Mouse (Mus musculus) midbrain, embryonic 12.5 days (tissue): ENCODE results near the gene Adh1. TPM values are rescaled to one million over a fixed set of nuclear protein-coding genes. Genes with fewer than 3 reads are reported as not detected.

ENCODE experiments used
- ATAC-seq: fragments of 200-750 bp; cut with Nextera tagmentation; 2 replicates; pipeline ENCODE4 v1.8.0; 2017; ENCODE audit warnings: low read depth, moderate TSS enrichment, moderate library complexity; ENCODE audit not compliant: low FRiP score
- H3K27ac ChIP-seq: fragments of 300-500 bp; sonication (generic); replicated peaks from 2 replicates; pipeline ENCODE4 v1.5.1; 2016; ENCODE audit warnings: mild to moderate bottlenecking
- H3K27me3 ChIP-seq: fragments of 300-500 bp; sonication (generic); 2 replicates; pipeline ENCODE4 v1.6.1; 2016; ENCODE audit warnings: mild to moderate bottlenecking
- H3K36me3 ChIP-seq: fragments of 300-500 bp; sonication (generic); 2 replicates; pipeline ENCODE4 v1.6.1; 2016
- H3K4me1 ChIP-seq: fragments of 300-500 bp; sonication (generic); 2 replicates; pipeline ENCODE4 v1.6.1; 2016
- H3K4me2 ChIP-seq: fragments of 300-500 bp; sonication (generic); replicated peaks from 2 replicates; pipeline ENCODE4 v1.6.1; 2016; ENCODE audit warnings: mild to moderate bottlenecking, moderate library complexity
- H3K4me3 ChIP-seq: fragments of 300-500 bp; sonication (generic); 2 replicates; pipeline ENCODE4 v1.5.1; 2016; ENCODE audit warnings: mild to moderate bottlenecking
- H3K9ac ChIP-seq: fragments of 300-500 bp; sonication (generic); replicated peaks from 2 replicates; pipeline ENCODE4 v1.6.1; 2016; ENCODE audit warnings: mild to moderate bottlenecking, moderate library complexity
- H3K9me3 ChIP-seq: fragments of 300-500 bp; sonication (generic); 2 replicates; pipeline ENCODE4 v1.6.1; 2016; ENCODE audit warnings: mild to moderate bottlenecking
- WGBS: fragments of 180-500 bp; shearing (Covaris S2); methylation state at CpG from one replicate; pipeline ENCODE4 v1.1.7; 2016; 5-methylcytosine and 5-hydroxymethylcytosine counted together
- polyA plus RNA-seq: library from polyadenylated mRNA; unstranded; fragments of >200 nt; fragmentation: Nextera tagmentation; extraction: Ambion mirVana; gene quantifications from 2 replicates; pipeline ENCODE4 v1.2.1, GENCODE M21; 2016

Adh1 gene
- polyA plus RNA-seq = 0.16 and 0.34 TPM in 2 replicates

DNA sequence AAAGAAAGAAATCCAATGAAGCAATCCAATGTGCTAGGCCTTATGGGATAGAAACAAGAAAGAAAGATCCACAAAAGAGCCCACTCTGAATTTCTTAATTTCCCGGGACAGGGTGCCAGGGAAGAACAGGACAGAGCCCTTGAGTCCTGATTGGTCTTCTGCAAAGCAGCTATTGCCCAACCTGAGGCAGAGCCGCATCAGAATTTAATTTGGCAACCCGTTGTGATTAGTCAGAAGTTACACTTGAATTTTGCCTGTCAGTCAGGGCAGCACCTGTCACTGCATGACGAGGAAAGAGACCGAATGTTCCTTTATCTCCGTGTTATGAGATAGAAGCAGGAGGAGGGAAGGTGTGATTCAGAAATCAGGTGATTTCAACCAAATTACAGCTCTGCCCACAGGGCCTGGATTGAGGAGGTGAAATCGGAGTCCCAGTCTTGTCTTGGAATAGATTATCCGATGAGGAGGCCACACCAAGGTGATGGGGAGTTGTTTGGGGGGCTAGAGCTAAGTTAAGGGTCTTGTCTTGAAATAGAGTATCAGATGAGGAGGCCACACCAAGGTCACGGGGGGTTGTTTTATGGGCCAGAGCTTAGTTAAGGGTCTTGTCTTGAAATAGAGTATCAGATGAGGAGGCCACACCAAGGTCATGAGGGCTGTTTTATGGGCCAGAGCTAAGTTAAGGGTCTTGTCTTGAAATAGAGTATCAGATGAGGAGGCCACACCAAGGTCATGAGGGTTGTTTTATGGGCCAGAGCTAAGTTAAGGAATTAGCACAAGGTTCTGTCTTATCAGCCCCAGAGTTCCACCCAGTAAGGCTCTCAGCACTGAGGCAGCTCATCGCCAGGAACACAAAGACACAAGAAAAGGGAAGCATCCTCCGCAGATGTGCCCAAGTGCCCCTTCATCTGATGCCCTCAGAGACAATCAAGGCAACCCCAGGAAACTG is at the start of gene Adh1:
Gene Adh1, plus strand, starts transcription at position 271 of the 949 bp plus-strand sequence.
- no peaks in the 10 kb centered on the region for H3K4me1 ChIP-seq
- no peak within 1 kb of the TSS for H3K27ac ChIP-seq
- no peak within 1 kb of the TSS for H3K9ac ChIP-seq
- H3K9me3 ChIP-seq = no peaks in the 10 kb centered on the region
- H3K27me3 ChIP-seq = no peaks in the 10 kb centered on the region
- ATAC-seq = no peak
- 89% methylated on average over 11 of the region's 11 CpGs for WGBS
- H3K4me2 ChIP-seq = no peak within 1 kb of the TSS
- no peak within 1 kb of the TSS for H3K4me3 ChIP-seq
- no peaks in the 10 kb centered on the region for H3K36me3 ChIP-seq

DNA sequence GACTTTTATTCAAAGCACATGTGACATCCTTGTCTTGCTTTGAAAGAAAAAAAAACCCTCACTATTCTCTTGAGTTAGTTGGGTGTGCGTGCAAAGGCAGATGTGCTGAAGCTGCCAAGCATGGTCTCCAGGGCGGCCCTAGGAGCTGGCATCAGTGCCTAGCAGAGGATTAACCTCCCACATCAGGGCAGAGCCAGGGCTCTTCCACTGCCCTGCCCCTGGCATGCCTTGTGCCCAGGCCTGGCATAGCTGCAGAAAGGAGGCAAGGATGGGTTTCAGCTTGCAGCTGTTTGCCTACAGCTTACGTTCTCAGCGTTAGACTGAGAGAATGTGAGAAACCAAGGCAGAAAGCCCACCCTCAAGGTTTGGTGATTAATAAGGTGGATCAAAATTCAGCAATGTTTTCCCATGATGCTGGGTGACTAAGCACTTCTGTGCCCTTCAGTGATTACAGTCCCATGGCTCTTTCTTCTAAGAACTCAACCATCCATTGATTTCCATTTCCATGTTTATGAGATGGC is 48.3 kb upstream of the Adh1 start:
- Histone ChIP-seq H3K9ac (no peak overlapping the region), H3K27me3 (no peaks in the 10 kb centered on the region), H3K36me3 (no peaks in the 10 kb centered on the region), H3K4me1 (peaks cover 5% of the 10 kb centered on the region; the same call in 1 of the 2 replicates), H3K27ac (no peak overlapping the region), H3K4me2 (no peak overlapping the region), H3K9me3 (no peaks in the 10 kb centered on the region), H3K4me3 (no peak overlapping the region)
- 92% methylated on average over 4 of the region's 4 CpGs for WGBS
- no peak for ATAC-seq

DNA sequence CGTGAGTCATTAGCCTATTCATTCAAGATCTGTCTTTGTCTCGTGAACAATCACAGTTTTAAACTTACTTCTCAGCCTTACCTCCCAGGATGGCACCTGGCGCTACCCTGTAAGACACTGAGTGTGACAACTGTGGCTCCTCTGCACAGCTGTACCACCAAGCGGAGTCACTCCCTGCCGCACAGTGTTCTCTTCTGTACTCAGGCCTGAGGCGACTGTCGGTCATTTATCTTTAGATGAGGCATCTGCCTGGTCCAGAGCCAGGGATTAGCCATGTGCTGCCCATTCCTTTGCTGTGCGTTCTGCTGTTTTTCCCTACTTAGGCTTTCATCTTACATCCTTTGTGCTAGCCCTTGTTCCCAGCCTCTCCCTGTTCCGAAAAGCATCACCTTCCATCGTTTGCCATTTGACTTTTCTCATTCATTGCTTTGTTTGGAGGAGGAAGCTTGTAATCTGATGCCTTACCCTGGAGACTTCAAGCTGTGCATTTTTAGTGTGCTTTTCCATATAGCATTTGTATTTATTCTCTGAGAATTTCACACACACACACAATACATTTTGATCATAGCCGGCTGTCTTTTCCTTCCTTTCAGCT is 45.3 kb upstream of the Adh1 start:
- no peak overlapping the region for H3K9ac ChIP-seq
- peak; percentile 73 for ATAC-seq
- H3K4me2 ChIP-seq = no peak overlapping the region
- H3K36me3 ChIP-seq = no peaks in the 10 kb centered on the region
- H3K9me3 ChIP-seq = no peaks in the 10 kb centered on the region
- no peak overlapping the region for H3K4me3 ChIP-seq
- H3K27me3 ChIP-seq = no peaks in the 10 kb centered on the region
- H3K27ac ChIP-seq = no peak overlapping the region
- peaks cover 5% of the 10 kb centered on the region; the same call in 1 of the 2 replicates for H3K4me1 ChIP-seq
- 21% methylated on average over 11 of the region's 11 CpGs for WGBS

DNA sequence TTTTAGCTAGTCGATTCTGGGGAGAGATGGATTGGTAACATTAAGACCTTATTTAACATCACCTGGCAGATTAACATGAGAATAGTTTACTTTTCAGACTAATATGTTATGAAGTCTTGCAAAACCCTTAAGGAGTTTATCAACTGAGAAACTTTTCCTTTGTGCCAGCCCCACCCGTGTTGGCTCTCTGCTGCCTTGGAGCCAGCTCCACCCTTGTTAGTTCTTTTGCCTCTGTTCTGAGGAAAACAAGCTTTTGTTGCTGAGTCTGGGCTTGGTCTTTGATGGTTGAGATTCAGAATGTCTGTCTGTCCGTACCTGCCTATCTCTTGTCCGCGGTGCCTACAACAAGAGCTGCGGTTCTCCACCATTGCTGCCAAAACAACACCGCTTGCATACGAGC is 44.7 kb upstream of the Adh1 start:
- Histone ChIP-seq H3K27me3 (no peaks in the 10 kb centered on the region), H3K4me3 (no peak overlapping the region), H3K9ac (no peak overlapping the region), H3K9me3 (no peaks in the 10 kb centered on the region), H3K4me2 (no peak overlapping the region), H3K36me3 (no peaks in the 10 kb centered on the region), H3K27ac (no peak overlapping the region), H3K4me1 (peaks cover 5% of the 10 kb centered on the region; the same call in 1 of the 2 replicates)
- ATAC-seq = no peak
- 82% methylated on average over 8 of the region's 8 CpGs for WGBS

DNA sequence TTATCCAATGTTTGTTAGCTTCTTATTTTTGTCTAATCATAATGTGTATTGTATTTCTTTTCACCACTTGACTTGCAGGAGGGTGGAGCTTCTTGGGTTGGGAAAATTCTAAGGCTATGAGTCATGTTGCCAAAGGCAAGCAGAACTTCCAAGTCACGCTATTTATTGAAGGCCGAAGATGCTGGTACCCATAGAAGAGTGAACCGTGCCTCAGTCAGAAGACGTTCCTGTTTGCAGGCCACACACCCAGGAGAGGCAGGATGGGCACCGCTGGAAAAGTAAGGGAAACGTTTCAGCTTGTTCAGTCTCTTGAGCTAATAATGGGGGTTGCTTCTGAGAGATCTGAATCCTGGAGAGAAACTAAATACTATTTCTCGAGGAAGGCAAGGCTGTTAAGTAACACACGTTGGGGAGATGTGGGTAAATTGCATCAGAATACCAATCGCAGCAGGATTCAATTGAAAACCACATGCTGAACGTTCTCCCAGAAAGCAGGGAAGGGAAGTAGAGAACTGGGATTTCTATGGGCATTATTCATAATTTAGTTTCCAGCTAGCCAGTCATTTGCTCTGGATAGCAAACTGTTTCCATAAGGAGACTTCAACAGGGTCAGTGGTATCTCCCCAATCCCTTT is 43.0 kb upstream of the Adh1 start, which contains the start of gene Adh7:
Gene Adh7, plus strand, starts transcription at position 130 of the 634 bp plus-strand sequence.
- WGBS = 82% methylated on average over 10 of the region's 10 CpGs
- Histone ChIP-seq H3K4me1 (peaks cover 5% of the 10 kb centered on the region; the same call in 1 of the 2 replicates), H3K9ac (no peak within 1 kb of the TSS)

DNA sequence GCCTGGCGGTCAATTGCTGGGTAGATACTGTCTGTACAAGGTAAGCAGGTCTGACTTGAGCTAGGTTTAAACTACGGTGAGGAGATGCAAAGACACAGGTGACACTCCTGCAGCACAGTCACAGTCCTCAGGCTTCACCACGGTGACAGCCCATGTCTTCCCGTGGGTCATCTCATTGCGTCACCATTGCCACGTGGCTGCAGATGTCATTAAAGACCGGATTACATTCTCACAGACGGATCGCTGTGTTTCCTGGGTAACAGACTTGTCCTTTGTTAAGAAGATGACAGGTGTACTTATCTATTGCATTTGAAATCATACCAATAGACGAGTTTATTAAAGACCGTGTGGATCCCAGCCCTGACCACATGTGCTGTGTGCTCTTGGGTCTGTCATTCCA is 39.7 kb upstream of the Adh1 start:
- no peak overlapping the region for H3K4me3 ChIP-seq
- no peak overlapping the region for H3K27ac ChIP-seq
- ATAC-seq = no peak
- no peaks in the 10 kb centered on the region for H3K36me3 ChIP-seq
- 75% methylated on average over 11 of the region's 11 CpGs for WGBS
- no peak overlapping the region for H3K9ac ChIP-seq
- no peaks in the 10 kb centered on the region for H3K27me3 ChIP-seq
- H3K4me1 ChIP-seq = peaks cover 6% of the 10 kb centered on the region; the same call in 1 of the 2 replicates
- no peak overlapping the region for H3K4me2 ChIP-seq
- H3K9me3 ChIP-seq = no peaks in the 10 kb centered on the region

More for the DNA sequence above, 43.0 kb upstream of the Adh1 start, which contains the start of gene Adh7:
- no peaks in the 10 kb centered on the region for H3K36me3 ChIP-seq
- no peaks in the 10 kb centered on the region for H3K9me3 ChIP-seq
- H3K27ac ChIP-seq = no peak within 1 kb of the TSS
- no peak within 1 kb of the TSS for H3K4me3 ChIP-seq
- H3K27me3 ChIP-seq = no peaks in the 10 kb centered on the region
- H3K4me2 ChIP-seq = no peak within 1 kb of the TSS
- ATAC-seq = no peak

DNA sequence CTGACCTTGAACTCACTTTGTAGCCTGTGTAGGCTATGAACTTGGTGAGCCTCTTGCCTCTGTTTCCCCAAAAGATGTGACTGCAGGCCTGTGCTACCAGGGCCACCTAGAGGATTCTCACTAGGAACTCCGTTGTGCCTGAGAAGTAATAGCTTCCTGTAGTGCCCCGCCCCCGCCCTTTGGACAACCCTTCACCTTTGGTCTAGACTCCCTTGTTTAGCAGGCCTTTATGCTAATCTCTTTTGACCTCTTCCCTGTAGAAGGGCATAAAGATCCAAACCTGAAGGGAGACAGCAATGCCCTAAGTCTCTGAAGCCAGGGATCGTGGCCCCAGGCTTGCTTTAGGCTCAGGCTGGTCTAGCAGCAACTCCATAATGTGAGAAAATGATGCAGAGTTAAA is 38.3 kb upstream of the Adh1 start:
- Histone ChIP-seq H3K27me3 (no peaks in the 10 kb centered on the region), H3K9ac (no peak overlapping the region), H3K4me1 (peaks cover 7% of the 10 kb centered on the region; the same call in 1 of the 2 replicates), H3K9me3 (no peaks in the 10 kb centered on the region), H3K4me2 (no peak overlapping the region), H3K27ac (no peak overlapping the region), H3K36me3 (no peaks in the 10 kb centered on the region), H3K4me3 (no peak overlapping the region)
- ATAC-seq = no peak
- 65% methylated on average over 4 of the region's 4 CpGs for WGBS

DNA sequence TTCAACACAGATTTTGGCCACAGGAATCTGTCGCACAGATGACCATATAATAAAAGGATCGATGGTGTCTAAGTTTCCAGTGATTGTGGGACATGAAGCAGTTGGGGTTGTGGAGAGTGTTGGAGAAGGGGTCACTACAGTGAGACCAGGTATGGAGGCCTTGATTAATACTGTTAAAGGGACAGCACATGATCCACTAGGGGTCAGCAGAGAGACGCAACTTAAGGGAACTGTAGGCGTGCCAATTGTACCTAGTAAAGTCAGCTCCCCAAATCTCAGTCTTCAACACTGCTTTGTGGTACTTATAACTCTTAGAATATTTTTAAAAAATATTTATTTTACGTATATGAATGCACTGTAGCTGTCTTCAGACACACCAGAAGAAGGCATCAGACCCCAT is 37.8 kb upstream of the Adh1 start:
- H3K36me3 ChIP-seq = no peaks in the 10 kb centered on the region
- no peak overlapping the region for H3K9ac ChIP-seq
- H3K4me1 ChIP-seq = peaks cover 7% of the 10 kb centered on the region; the same call in 1 of the 2 replicates
- no peak overlapping the region for H3K4me2 ChIP-seq
- no peaks in the 10 kb centered on the region for H3K27me3 ChIP-seq
- 59% methylated on average over 5 of the region's 5 CpGs for WGBS
- no peak overlapping the region for H3K4me3 ChIP-seq
- ATAC-seq = peak; percentile 76
- no peaks in the 10 kb centered on the region for H3K9me3 ChIP-seq
- H3K27ac ChIP-seq = no peak overlapping the region

DNA sequence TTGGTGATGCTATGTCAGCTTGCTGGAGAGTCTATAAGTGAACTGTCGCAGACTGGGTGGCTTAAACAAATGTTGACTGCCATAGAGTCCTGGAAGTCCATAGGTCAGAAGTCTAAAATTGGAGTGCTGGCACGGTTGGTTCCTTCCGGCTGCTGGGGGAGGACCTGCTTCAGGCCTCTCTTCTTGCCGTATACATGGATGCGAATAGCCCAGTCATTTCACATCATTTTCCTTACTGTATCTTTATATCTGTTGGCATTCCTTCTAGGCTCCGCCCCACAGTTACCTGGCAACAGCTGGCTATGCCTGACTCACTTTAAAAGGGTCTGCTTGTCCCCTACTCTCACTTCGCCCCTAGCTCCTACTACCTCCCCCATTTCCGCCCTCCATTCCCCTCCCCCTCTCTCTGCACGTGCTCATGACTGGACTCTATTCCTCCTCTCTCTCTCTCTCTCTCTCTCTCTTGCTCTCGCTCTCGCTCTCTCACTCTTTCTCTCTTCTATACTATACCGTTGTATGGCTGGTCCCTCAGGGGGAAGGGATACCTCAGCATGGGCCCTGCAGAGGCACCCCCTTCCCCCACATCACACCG is 36.3 kb upstream of the Adh1 start:
- Histone ChIP-seq H3K4me1 (peaks cover 7% of the 10 kb centered on the region; the same call in 1 of the 2 replicates), H3K4me2 (no peak overlapping the region), H3K36me3 (no peaks in the 10 kb centered on the region), H3K27me3 (no peaks in the 10 kb centered on the region), H3K4me3 (no peak overlapping the region), H3K9ac (no peak overlapping the region), H3K27ac (no peak overlapping the region), H3K9me3 (no peaks in the 10 kb centered on the region)
- WGBS = 82% methylated on average over 13 of the region's 13 CpGs
- ATAC-seq = no peak; the same call in 1 of the 2 replicates

DNA sequence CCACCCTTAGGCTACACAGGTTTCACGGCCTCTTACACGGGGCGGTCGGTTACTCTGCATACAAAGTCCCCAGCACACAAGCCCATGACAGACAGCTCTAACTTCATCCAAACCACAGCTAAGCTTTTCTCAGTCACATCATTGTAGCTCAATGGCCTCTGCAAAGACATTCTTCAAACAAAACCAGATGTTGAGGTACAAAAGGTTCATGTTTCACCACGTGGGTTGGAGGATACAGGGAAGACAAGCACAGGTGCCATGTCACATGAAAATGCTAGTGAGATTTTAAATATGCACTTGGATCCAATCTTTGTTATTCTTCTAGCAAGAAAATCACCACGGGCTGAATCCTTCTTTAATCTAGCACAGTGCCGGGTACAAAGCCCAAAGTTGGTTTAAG is 35.5 kb upstream of the Adh1 start:
- Histone ChIP-seq H3K4me3 (no peak overlapping the region), H3K27ac (no peak overlapping the region), H3K27me3 (no peaks in the 10 kb centered on the region), H3K9ac (no peak overlapping the region), H3K4me2 (no peak overlapping the region), H3K36me3 (no peaks in the 10 kb centered on the region), H3K9me3 (no peaks in the 10 kb centered on the region), H3K4me1 (peaks cover 7% of the 10 kb centered on the region; the same call in 1 of the 2 replicates)
- WGBS = 65% methylated on average over 7 of the region's 7 CpGs
- ATAC-seq = no peak

DNA sequence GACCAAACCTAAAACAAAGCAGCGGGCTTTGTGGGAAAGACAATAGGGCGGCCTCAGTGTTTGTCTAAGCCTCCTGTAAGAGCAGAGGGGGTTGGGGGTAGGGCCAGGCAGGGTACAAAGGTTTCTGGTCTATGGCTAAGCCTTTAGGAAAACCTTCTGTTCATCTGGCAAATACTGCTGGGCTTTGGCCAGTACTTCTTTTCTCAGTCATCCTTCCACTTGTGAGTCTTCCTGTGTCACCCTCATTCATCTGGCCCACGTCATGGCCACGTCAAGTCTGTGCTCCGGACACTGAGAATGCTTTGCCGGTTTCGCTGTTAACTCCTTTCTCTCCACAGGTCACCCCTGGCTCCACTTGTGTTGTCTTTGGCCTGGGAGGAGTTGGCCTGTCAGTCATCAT is 34.9 kb upstream of the Adh1 start:
- H3K36me3 ChIP-seq = no peaks in the 10 kb centered on the region
- WGBS = 30% methylated on average over 7 of the region's 7 CpGs
- no peak for ATAC-seq

More for the DNA sequence above, 34.9 kb upstream of the Adh1 start:
- no peaks in the 10 kb centered on the region for H3K9me3 ChIP-seq
- H3K9ac ChIP-seq = no peak overlapping the region
- H3K4me3 ChIP-seq = no peak overlapping the region
- H3K4me2 ChIP-seq = no peak overlapping the region
- no peaks in the 10 kb centered on the region for H3K27me3 ChIP-seq
- H3K27ac ChIP-seq = no peak overlapping the region
- peaks cover 7% of the 10 kb centered on the region; the same call in 1 of the 2 replicates for H3K4me1 ChIP-seq
